Mouse (Mus musculus) liver, postnatal 0 days (tissue): ENCODE measurements around the gene Rasl10b. TPM values are rescaled to one million over a fixed set of nuclear protein-coding genes. Genes with fewer than 3 reads are reported as not detected.
A peak's percentile ranks its signal among the peaks of the same experiment; 100 is the strongest.

Experiments used
- ATAC-seq: fragments of 200-750 bp; cut with Nextera tagmentation; 2 replicates; pipeline ENCODE4 v1.8.0; 2017; ENCODE audit warnings: mild to moderate bottlenecking, moderate library complexity
- DNase-seq: peaks from one replicate; pipeline ENCODE4 v3.0.0-alpha.2; 2016
- H3K27ac ChIP-seq: fragments of 300-500 bp; sonication (generic); 2 replicates; pipeline ENCODE4 v1.5.1; 2014; ENCODE audit warnings: antibody characterized with exemption, moderate library complexity, mild to moderate bottlenecking, low read depth
- H3K27me3 ChIP-seq: fragments of 300-500 bp; sonication (generic); 2 replicates; pipeline ENCODE4 v1.6.1; 2014; ENCODE audit warnings: low read length, control low read depth, mixed read lengths; ENCODE audit not compliant: insufficient read depth
- H3K36me3 ChIP-seq: fragments of 300-500 bp; sonication (generic); replicated peaks from 2 replicates; pipeline ENCODE4 v1.6.1; 2014; ENCODE audit warnings: mild to moderate bottlenecking, control low read depth, low read length, moderate library complexity, mixed read lengths; ENCODE audit not compliant: insufficient read depth
- H3K4me1 ChIP-seq: fragments of 300-500 bp; sonication (generic); 2 replicates; pipeline ENCODE4 v1.6.1; 2014; ENCODE audit warnings: antibody characterized with exemption, mild to moderate bottlenecking, control low read depth; ENCODE audit not compliant: insufficient read depth
- H3K4me2 ChIP-seq: fragments of 300-500 bp; sonication (generic); 2 replicates; pipeline ENCODE4 v1.6.1; 2014; ENCODE audit warnings: low read depth, mild to moderate bottlenecking, low read length, moderate library complexity, mixed read lengths
- H3K4me3 ChIP-seq: fragments of 300-500 bp; sonication (generic); 2 replicates; pipeline ENCODE4 v1.5.1; 2014; ENCODE audit warnings: low read depth, low read length
- H3K9ac ChIP-seq: fragments of 300-500 bp; sonication (generic); replicated peaks from 2 replicates; pipeline ENCODE4 v1.6.1; 2014; ENCODE audit warnings: mild to moderate bottlenecking, moderate library complexity
- H3K9me3 ChIP-seq: fragments of 300-500 bp; sonication (generic); 2 replicates; pipeline ENCODE4 v1.6.1; 2016; ENCODE audit warnings: mild to moderate bottlenecking, control low read depth, low read length, mixed read lengths
- CTCF ChIP-seq: sonication (generic); IDR thresholded peaks from 2 replicates; pipeline ENCODE4 v1.5.1; 2016; ENCODE audit warnings: antibody characterized with exemption, low read depth
- EP300 ChIP-seq: IDR thresholded peaks from 2 replicates; pipeline ENCODE4 v1.6.1; 2016; ENCODE audit warnings: antibody characterized with exemption, low read depth, mild to moderate bottlenecking
- WGBS: fragments of 180-500 bp; shearing (Covaris S2); extraction: QIAGEN DNeasy Blood & Tissue Kit; methylation state at CpG from one replicate; pipeline ENCODE4 v1.1.7; 2014; ENCODE audit not compliant: insufficient replicate concordance; 5-methylcytosine and 5-hydroxymethylcytosine counted together
- polyA plus RNA-seq: library from polyadenylated mRNA; unstranded; fragments of >200 nt; fragmentation: Nextera tagmentation; extraction: Ambion mirVana; gene quantifications from 2 replicates; pipeline ENCODE4 v1.2.1, GENCODE M21; 2015

Rasl10b gene
- polyA plus RNA-seq, 1 experiment from 2014 or later: not detected

GRCm38 (mm10) chr11:83421305-83421704, 12.4 kb downstream of the Rasl10b start:
- 1% methylated on average over 9 of the region's 9 CpGs for WGBS
- TF ChIP-seq CTCF: no peak
- TF ChIP-seq EP300: no peak
- DNase-seq (peak; percentile 81), ATAC-seq (no peak)
- Histone ChIP-seq H3K27me3 (peaks cover 35% of the 10 kb centered on the region), H3K36me3 (no peaks in the 10 kb centered on the region), H3K9me3 (no peaks in the 10 kb centered on the region), H3K9ac (no peak overlapping the region), H3K4me3 (no peak overlapping the region), H3K4me2 (no peak overlapping the region), H3K27ac (no peak overlapping the region), H3K4me1 (no peaks in the 10 kb centered on the region; the same call in 1 of the 2 replicates)

GRCm38 (mm10) chr11:83424681-83425080, 15.7 kb downstream of the Rasl10b start:
- Histone ChIP-seq H3K4me2 (no peak overlapping the region), H3K9me3 (no peaks in the 10 kb centered on the region), H3K27me3 (peaks cover 29% of the 10 kb centered on the region; the same call in 1 of the 2 replicates), H3K27ac (no peak overlapping the region), H3K4me1 (no peaks in the 10 kb centered on the region), H3K36me3 (no peaks in the 10 kb centered on the region), H3K9ac (no peak overlapping the region), H3K4me3 (no peak overlapping the region)
- 6% methylated on average over 8 of the region's 8 CpGs for WGBS
- TF ChIP-seq EP300: no peak
- TF ChIP-seq CTCF: peak; percentile 95
- DNase-seq (peak; percentile 81), ATAC-seq (0 out of 2 replicates have a peak, but pooled peaks have one; percentile 38)

GRCm38 (mm10) chr11:83426964-83427363, 18.0 kb downstream of the Rasl10b start:
- TF ChIP-seq CTCF (no peak), EP300 (no peak)
- Histone ChIP-seq H3K9ac (no peak overlapping the region), H3K27me3 (peaks cover 14% of the 10 kb centered on the region; the same call in 1 of the 2 replicates), H3K27ac (no peak overlapping the region), H3K9me3 (no peaks in the 10 kb centered on the region), H3K36me3 (no peaks in the 10 kb centered on the region), H3K4me1 (no peaks in the 10 kb centered on the region), H3K4me3 (no peak overlapping the region), H3K4me2 (peak overlapping the region; percentile 42)
- 14% methylated on average over 13 of the region's 17 CpGs for WGBS
- DNase-seq: peak; percentile 61
- peak; percentile 36; the same call in 1 of the 2 replicates for ATAC-seq

GRCm38 (mm10) chr11:83429355-83429754, 20.4 kb downstream of the Rasl10b start, which contains the start of gene Gas2l2:
Gene Gas2l2 (minus strand): TSS chr11:83429455.
- no peak within 1 kb of the TSS for H3K4me2 ChIP-seq
- H3K36me3 ChIP-seq: no peaks in the 10 kb centered on the region
- H3K4me3 ChIP-seq: no peak within 1 kb of the TSS
- ATAC-seq (no peak), DNase-seq (no peak)
- WGBS: 55% methylated on average over 5 of the region's 5 CpGs
- H3K27ac ChIP-seq: no peak within 1 kb of the TSS
- 0 out of 2 replicates have a peak, but pooled peaks cover 2% of the 10 kb centered on the region for H3K4me1 ChIP-seq
- peaks cover 14% of the 10 kb centered on the region; the same call in 1 of the 2 replicates for H3K27me3 ChIP-seq
- TF ChIP-seq CTCF (no peak), EP300 (no peak)
- H3K9ac ChIP-seq: no peak within 1 kb of the TSS
- H3K9me3 ChIP-seq: no peaks in the 10 kb centered on the region

- WGBS: 68% methylated on average over 2 of the region's 2 CpGs
- TF ChIP-seq CTCF: no peak
- TF ChIP-seq EP300: no peak
- 0 out of 2 replicates have a peak, but pooled peaks cover 3% of the 10 kb centered on the region for H3K27me3 ChIP-seq
Measured at GRCm38 (mm10) chr11:83432533-83432932, 23.6 kb downstream of the Rasl10b start.

GRCm38 (mm10) chr11:83437377-83437776, 28.4 kb downstream of the Rasl10b start, which contains the start of gene 1700020L24Rik:
Gene 1700020L24Rik (plus strand): TSS chr11:83437677.
- Histone ChIP-seq H3K27me3 (peaks cover 15% of the 10 kb centered on the region), H3K4me2 (no peak within 1 kb of the TSS)

More at GRCm38 (mm10) chr11:83432533-83432932, 23.6 kb downstream of the Rasl10b start:
- ATAC-seq (no peak), DNase-seq (no peak)
- no peak overlapping the region for H3K9ac ChIP-seq
- H3K36me3 ChIP-seq: no peaks in the 10 kb centered on the region
- H3K4me1 ChIP-seq: 0 out of 2 replicates have a peak, but pooled peaks cover 2% of the 10 kb centered on the region
- H3K4me3 ChIP-seq: no peak overlapping the region
- H3K4me2 ChIP-seq: no peak overlapping the region
- no peaks in the 10 kb centered on the region for H3K9me3 ChIP-seq
- no peak overlapping the region for H3K27ac ChIP-seq

More at GRCm38 (mm10) chr11:83437377-83437776, 28.4 kb downstream of the Rasl10b start, which contains the start of gene 1700020L24Rik:
- DNase-seq (no peak), ATAC-seq (no peak)
- H3K27ac ChIP-seq: no peak within 1 kb of the TSS
- H3K9me3 ChIP-seq: no peaks in the 10 kb centered on the region
- H3K4me1 ChIP-seq: 0 out of 2 replicates have a peak, but pooled peaks cover 2% of the 10 kb centered on the region
- TF ChIP-seq EP300 (no peak), CTCF (no peak)
- no peak within 1 kb of the TSS for H3K4me3 ChIP-seq
- WGBS: 71% methylated on average over 1 of the region's 1 CpGs
- no peaks in the 10 kb centered on the region for H3K36me3 ChIP-seq
- H3K9ac ChIP-seq: no peak within 1 kb of the TSS
